Mouse (Mus musculus): ENCODE measurements around the gene Muc16.

The Muc16 gene

GRCm38 (mm10) chr9:18674480-18675154, at the start of gene Muc16:
TSS of gene Muc16 (minus strand) at chr9:18674530.
- DNase-seq = no peak

- DNase-seq = no peak
Observed at GRCm38 (mm10) chr9:18722712-18723099, 48.4 kb upstream of the Muc16 start.

- DNase-seq = no peak
Observed at GRCm38 (mm10) chr9:18721931-18722711, 47.8 kb upstream of the Muc16 start.

- no peak for DNase-seq
Observed at GRCm38 (mm10) chr9:18721011-18721410, 46.7 kb upstream of the Muc16 start.

GRCm38 (mm10) chr9:18705628-18706027, 31.3 kb upstream of the Muc16 start:
- DNase-seq = no peak

- no peak for DNase-seq
Observed at GRCm38 (mm10) chr9:18598366-18598765, 76.0 kb downstream of the Muc16 start.

- no peak for DNase-seq
Observed at GRCm38 (mm10) chr9:18508098-18508497, 166.2 kb downstream of the Muc16 start.

GRCm38 (mm10) chr9:18478168-18478567, 196.2 kb downstream of the Muc16 start, which contains the start of the genes Zfp558 and Mbd3l1:
TSS of gene Zfp558 (minus strand) at chr9:18478268.
TSS of gene Mbd3l1 (plus strand) at chr9:18478359.
- no peak for DNase-seq

- peak; percentile 57 for DNase-seq
Observed at GRCm38 (mm10) chr9:18473324-18474128, 200.8 kb downstream of the Muc16 start.

GRCm38 (mm10) chr9:18468005-18468404, 206.3 kb downstream of the Muc16 start:
- DNase-seq = no peak

GRCm38 (mm10) chr9:18467350-18467749, 207.0 kb downstream of the Muc16 start:
- no peak for DNase-seq

GRCm38 (mm10) chr9:18456520-18456919, 217.8 kb downstream of the Muc16 start:
- DNase-seq = no peak

Measured in kidney, adult 9 months (tissue).